Mouse (Mus musculus) neural tube, embryonic 11.5 days (tissue): ENCODE measurements around the gene Gm43518. TPM values are rescaled to one million over a fixed set of nuclear protein-coding genes. Genes with fewer than 3 reads are reported as not detected.
A peak's percentile ranks its signal among the peaks of the same experiment; 100 is the strongest.

Source experiments
- ATAC-seq: fragments of 200-750 bp; cut with Nextera tagmentation; 2 replicates; pipeline ENCODE4 v1.8.0; 2017; ENCODE audit warnings: moderate number of reproducible peaks, mild to moderate bottlenecking, moderate TSS enrichment, moderate library complexity; ENCODE audit not compliant: insufficient read depth, low FRiP score, low TSS enrichment
- DNase-seq: peaks from one replicate; pipeline ENCODE4 v3.0.0-alpha.2; 2015; ENCODE audit warnings: low spot score
- H3K27ac ChIP-seq: fragments of 300-500 bp; sonication (generic); 2 replicates; pipeline ENCODE4 v1.5.1; 2014; ENCODE audit warnings: low read depth, mild to moderate bottlenecking, low read length
- H3K27me3 ChIP-seq: fragments of 300-500 bp; sonication (generic); 2 replicates; pipeline ENCODE4 v1.6.1; 2014; ENCODE audit warnings: mild to moderate bottlenecking, low read length, mixed read lengths; ENCODE audit not compliant: control insufficient read depth, insufficient read depth
- H3K36me3 ChIP-seq: fragments of 300-500 bp; sonication (generic); 2 replicates; pipeline ENCODE4 v1.6.1; 2014; ENCODE audit warnings: mild to moderate bottlenecking, low read length, moderate library complexity, mixed read lengths; ENCODE audit not compliant: control insufficient read depth, insufficient read depth
- H3K4me1 ChIP-seq: fragments of 300-500 bp; sonication (generic); 2 replicates; pipeline ENCODE4 v1.6.1; 2014; ENCODE audit warnings: low read length, mixed read lengths; ENCODE audit not compliant: control insufficient read depth, insufficient read depth
- H3K4me2 ChIP-seq: fragments of 300-500 bp; sonication (generic); 2 replicates; pipeline ENCODE4 v1.6.1; 2014; ENCODE audit warnings: low read depth, mild to moderate bottlenecking, moderate library complexity
- H3K4me3 ChIP-seq: fragments of 300-500 bp; sonication (generic); 2 replicates; pipeline ENCODE4 v1.5.1; 2014; ENCODE audit warnings: low read depth, low read length
- H3K9ac ChIP-seq: fragments of 300-500 bp; sonication (generic); 2 replicates; pipeline ENCODE4 v1.6.1; 2014; ENCODE audit warnings: mild to moderate bottlenecking, low read length
- H3K9me3 ChIP-seq: fragments of 300-500 bp; sonication (generic); 2 replicates; pipeline ENCODE4 v1.6.1; 2016; ENCODE audit warnings: low read length; ENCODE audit not compliant: control insufficient read depth
- WGBS: fragments of 180-500 bp; shearing (Covaris S2); extraction: QIAGEN DNeasy Blood & Tissue Kit; methylation state at CpG from one replicate; pipeline ENCODE4 v1.1.7; 2014; 5-methylcytosine and 5-hydroxymethylcytosine counted together
- polyA plus RNA-seq: library from polyadenylated mRNA; unstranded; fragments of >200 nt; fragmentation: Nextera tagmentation; extraction: Ambion mirVana; gene quantifications from 2 replicates; pipeline ENCODE4 v1.2.1, GENCODE M21; 2014

The Gm43518 gene
- polyA plus RNA-seq, 1 experiment from 2014 or later, result not detected

- 89% methylated on average over 5 of the region's 5 CpGs for WGBS
- no peak overlapping the region for H3K4me3 ChIP-seq
- no peak overlapping the region for H3K9ac ChIP-seq
- DNase-seq (no peak), ATAC-seq (no peak)
- peaks cover 3% of the 10 kb centered on the region; the same call in 1 of the 2 replicates for H3K27me3 ChIP-seq
- H3K27ac ChIP-seq, result no peak overlapping the region
- no peak overlapping the region for H3K4me2 ChIP-seq
- no peaks in the 10 kb centered on the region for H3K9me3 ChIP-seq
- no peaks in the 10 kb centered on the region for H3K36me3 ChIP-seq
- no peaks in the 10 kb centered on the region for H3K4me1 ChIP-seq
Observed at GRCm38 (mm10) chr5:123968468-123968867, 41.2 kb downstream of the Gm43518 start.

- Histone ChIP-seq H3K4me3 (no peak overlapping the region), H3K9me3 (no peaks in the 10 kb centered on the region), H3K4me2 (no peak overlapping the region), H3K4me1 (no peaks in the 10 kb centered on the region), H3K27ac (no peak overlapping the region), H3K36me3 (no peaks in the 10 kb centered on the region), H3K27me3 (peaks cover 3% of the 10 kb centered on the region; the same call in 1 of the 2 replicates), H3K9ac (no peak overlapping the region)
- DNase-seq, result no peak
- 76% methylated on average over 8 of the region's 8 CpGs for WGBS
- no peak for ATAC-seq
Observed at GRCm38 (mm10) chr5:123969216-123969615, 42.0 kb downstream of the Gm43518 start.

GRCm38 (mm10) chr5:123970576-123970975 is 43.4 kb downstream of the Gm43518 start:
- H3K9me3 ChIP-seq, result no peaks in the 10 kb centered on the region
- no peak overlapping the region for H3K4me2 ChIP-seq
- no peaks in the 10 kb centered on the region for H3K36me3 ChIP-seq
- H3K9ac ChIP-seq, result no peak overlapping the region
- 88% methylated on average over 4 of the region's 4 CpGs for WGBS
- H3K4me1 ChIP-seq, result 0 out of 2 replicates have a peak, but pooled peaks cover 5% of the 10 kb centered on the region
- DNase-seq (no peak), ATAC-seq (no peak)
- no peak overlapping the region for H3K27ac ChIP-seq
- H3K4me3 ChIP-seq, result no peak overlapping the region
- H3K27me3 ChIP-seq, result peaks cover 8% of the 10 kb centered on the region

- Histone ChIP-seq H3K27ac (no peak overlapping the region), H3K27me3 (peaks cover 17% of the 10 kb centered on the region), H3K36me3 (no peaks in the 10 kb centered on the region), H3K9ac (no peak overlapping the region), H3K4me3 (no peak overlapping the region), H3K4me1 (0 out of 2 replicates have a peak, but pooled peaks cover 5% of the 10 kb centered on the region), H3K4me2 (no peak overlapping the region), H3K9me3 (no peaks in the 10 kb centered on the region)
- DNase-seq, result no peak
- WGBS, result 72% methylated on average over 6 of the region's 6 CpGs
- ATAC-seq, result no peak
Observed at GRCm38 (mm10) chr5:123972453-123972852, 45.2 kb downstream of the Gm43518 start.

GRCm38 (mm10) chr5:123973299-123974178 is 46.3 kb downstream of the Gm43518 start, which contains the start of gene Hip1r:
Gene Hip1r, plus strand, starts transcription at chr5:123973628.
- Histone ChIP-seq H3K36me3 (no peaks in the 10 kb centered on the region), H3K27ac (no peak within 1 kb of the TSS), H3K4me1 (0 out of 2 replicates have a peak, but pooled peaks cover 5% of the 10 kb centered on the region), H3K4me3 (peak within 1 kb of the TSS; percentile 69), H3K9ac (peak within 1 kb of the TSS; percentile 59), H3K4me2 (peak within 1 kb of the TSS; percentile 88), H3K27me3 (peaks cover 17% of the 10 kb centered on the region), H3K9me3 (no peaks in the 10 kb centered on the region)
- peak; percentile 66 for DNase-seq
- peak; percentile 58 for ATAC-seq
- 2% methylated on average over 61 of the region's 106 CpGs for WGBS

GRCm38 (mm10) chr5:123974179-123974485 is 46.9 kb downstream of the Gm43518 start:
- H3K36me3 ChIP-seq, result no peaks in the 10 kb centered on the region
- no peak for ATAC-seq
- H3K27me3 ChIP-seq, result peaks cover 17% of the 10 kb centered on the region
- DNase-seq, result no peak
- H3K27ac ChIP-seq, result no peak overlapping the region
- WGBS, result 0% methylated on average over 14 of the region's 14 CpGs
- H3K9ac ChIP-seq, result peak overlapping the region; percentile 59
- no peaks in the 10 kb centered on the region for H3K9me3 ChIP-seq
- H3K4me2 ChIP-seq, result peak overlapping the region; percentile 88
- H3K4me1 ChIP-seq, result 0 out of 2 replicates have a peak, but pooled peaks cover 5% of the 10 kb centered on the region
- peak overlapping the region; percentile 69 for H3K4me3 ChIP-seq

GRCm38 (mm10) chr5:123974616-123975111 is 47.4 kb downstream of the Gm43518 start:
- no peaks in the 10 kb centered on the region for H3K36me3 ChIP-seq
- H3K9ac ChIP-seq, result no peak overlapping the region
- DNase-seq (no peak), ATAC-seq (no peak)
- 33% methylated on average over 11 of the region's 11 CpGs for WGBS
- no peaks in the 10 kb centered on the region for H3K9me3 ChIP-seq
- peaks cover 19% of the 10 kb centered on the region for H3K27me3 ChIP-seq
- peak overlapping the region; percentile 88 for H3K4me2 ChIP-seq
- H3K4me1 ChIP-seq, result 0 out of 2 replicates have a peak, but pooled peaks cover 5% of the 10 kb centered on the region
- peak overlapping the region; percentile 69 for H3K4me3 ChIP-seq
- H3K27ac ChIP-seq, result no peak overlapping the region

- Histone ChIP-seq H3K9ac (no peak overlapping the region), H3K36me3 (no peaks in the 10 kb centered on the region), H3K27ac (no peak overlapping the region), H3K4me2 (no peak overlapping the region), H3K9me3 (no peaks in the 10 kb centered on the region), H3K4me3 (no peak overlapping the region), H3K27me3 (peaks cover 19% of the 10 kb centered on the region), H3K4me1 (0 out of 2 replicates have a peak, but pooled peaks cover 5% of the 10 kb centered on the region)
- ATAC-seq (no peak), DNase-seq (no peak)
- 83% methylated on average over 6 of the region's 6 CpGs for WGBS
Observed at GRCm38 (mm10) chr5:123975668-123976180, 48.5 kb downstream of the Gm43518 start.
